17 mouse cellular contexts compared by ENCODE assay signal in the genomic region with DNA sequence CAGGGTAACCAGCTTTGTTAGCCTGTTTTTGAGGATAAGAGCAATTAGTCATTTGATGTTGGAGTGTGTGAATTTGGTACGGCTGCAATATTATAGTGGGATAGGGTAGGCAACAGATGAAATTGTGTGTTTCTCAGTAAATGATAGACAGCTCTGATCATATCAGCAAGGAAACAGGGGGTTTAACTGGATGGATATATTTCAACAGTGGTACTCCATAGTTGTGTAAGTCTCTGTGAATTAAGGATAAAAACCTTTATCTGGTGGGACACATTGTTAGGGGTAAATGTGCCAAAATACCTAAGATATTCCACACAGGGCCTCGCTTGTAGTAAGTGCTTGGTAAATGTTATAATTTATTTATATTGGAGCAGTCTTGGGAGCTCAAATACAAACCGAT. TPM values are rescaled to one million over a fixed set of nuclear protein-coding genes. Genes with fewer than 3 reads are reported as not detected.
"Had no signal": no experiment of that assay in that cellular context is flagged by ENCODE, and none has a peak within 500 bp of the region (broad histone marks: within the 10 kb centered on the region; RNA-seq: fewer than 3 reads in every experiment).

No protein-coding gene starts in this region.

- H3K4me3 ChIP-seq: neural tube, embryonic 12.5 days; neural tube, embryonic 13.5 days; neural tube, embryonic 15.5 days; stomach, embryonic 15.5 days had no signal

- H3K36me3 ChIP-seq: neural tube, embryonic 12.5 days; neural tube, embryonic 13.5 days; neural tube, embryonic 15.5 days; stomach, embryonic 15.5 days had no signal

- H3K27me3 ChIP-seq: neural tube, embryonic 12.5 days; neural tube, embryonic 13.5 days; neural tube, embryonic 15.5 days; stomach, embryonic 15.5 days had no signal

- H3K4me1 ChIP-seq: neural tube, embryonic 12.5 days; neural tube, embryonic 13.5 days; neural tube, embryonic 15.5 days; stomach, embryonic 15.5 days had no signal

- H3K9me3 ChIP-seq: neural tube, embryonic 12.5 days; neural tube, embryonic 13.5 days; neural tube, embryonic 15.5 days; stomach, embryonic 15.5 days had no signal

- H3K9ac ChIP-seq: neural tube, embryonic 12.5 days; neural tube, embryonic 13.5 days; neural tube, embryonic 15.5 days; stomach, embryonic 15.5 days had no signal

- DNase-seq: retina, postnatal 1 day; right cerebral cortex, adult 18-20 months; right cerebral cortex, postnatal 14 days; right cerebral cortex, postnatal 4 days; spleen, adult 18-20 months; thymus, adult 18-20 months; thymus, adult 2 months; thymus, postnatal 14 days; thymus, postnatal 25 days; thymus, postnatal 36 days; thymus, postnatal 4 days had no signal

- H3K27ac ChIP-seq: neural tube, embryonic 12.5 days; neural tube, embryonic 13.5 days; neural tube, embryonic 15.5 days; stomach, embryonic 15.5 days; stomach, postnatal 0 days had no signal

RNA-seq across cellular contexts. Expression of gene Il1b, which starts 31.4 kb away (rescaled TPM):
- polyA plus RNA-seq: neural tube, embryonic 11.5 days; neural tube, embryonic 12.5 days; neural tube, embryonic 15.5 days had no signal
